Mouse (Mus musculus): ENCODE data around the gene Olfr205.

- no peak for TF ChIP-seq TAL1 (IDR thresholded peaks at IDR 0.05; ENCODE audit: low read length)
- no peak for TF ChIP-seq GATA1 (IDR thresholded peaks at IDR 0.05; ENCODE audit: low read length)
Measured at GRCm38 (mm10) chr16:59283476-59283875, 47.5 kb downstream of the Olfr205 start.
